Mouse (Mus musculus) embryonic facial prominence, embryonic 14.5 days (tissue): ENCODE measurements around the gene Rfx3. TPM values are rescaled to one million over a fixed set of nuclear protein-coding genes. Genes with fewer than 3 reads are reported as not detected.

Experiments used
- ATAC-seq: fragments of 200-750 bp; cut with Nextera tagmentation; 2 replicates; pipeline ENCODE4 v1.8.0; 2017; ENCODE audit warnings: low read depth, moderate number of reproducible peaks, moderate TSS enrichment
- DNase-seq: peaks from one replicate; pipeline ENCODE4 v3.0.0-alpha.2; 2015; ENCODE audit warnings: low spot score
- H3K27ac ChIP-seq: fragments of 300-500 bp; sonication (generic); replicated peaks from 2 replicates; pipeline ENCODE4 v1.5.1; 2014; ENCODE audit warnings: low read depth, mild to moderate bottlenecking, low read length, moderate library complexity
- H3K27me3 ChIP-seq: fragments of 300-500 bp; sonication (generic); replicated peaks from 2 replicates; pipeline ENCODE4 v1.6.1; 2014; ENCODE audit warnings: low read length; ENCODE audit not compliant: control insufficient read depth, insufficient read depth
- H3K36me3 ChIP-seq: fragments of 300-500 bp; sonication (generic); 2 replicates; pipeline ENCODE4 v1.6.1; 2014; ENCODE audit warnings: low read length, mixed read lengths; ENCODE audit not compliant: control insufficient read depth, insufficient read depth
- H3K4me1 ChIP-seq: fragments of 300-500 bp; sonication (generic); 2 replicates; pipeline ENCODE4 v1.6.1; 2014; ENCODE audit warnings: antibody characterized with exemption, low read length; ENCODE audit not compliant: control insufficient read depth, insufficient read depth
- H3K4me2 ChIP-seq: fragments of 300-500 bp; sonication (generic); 2 replicates; pipeline ENCODE4 v1.6.1; 2014; ENCODE audit warnings: low read depth, mild to moderate bottlenecking, low read length, moderate library complexity, mixed read lengths
- H3K4me3 ChIP-seq: fragments of 300-500 bp; sonication (generic); 2 replicates; pipeline ENCODE4 v1.5.1; 2014; ENCODE audit warnings: low read depth, mild to moderate bottlenecking, low read length
- H3K9ac ChIP-seq: fragments of 300-500 bp; sonication (generic); 2 replicates; pipeline ENCODE4 v1.6.1; 2014; ENCODE audit warnings: low read depth, mild to moderate bottlenecking, low read length, moderate library complexity, mixed read lengths
- H3K9me3 ChIP-seq: fragments of 300-500 bp; sonication (generic); 2 replicates; pipeline ENCODE4 v1.6.1; 2016; ENCODE audit warnings: low read length; ENCODE audit not compliant: control insufficient read depth
- WGBS: fragments of 180-500 bp; shearing (Covaris S2); extraction: QIAGEN DNeasy Blood & Tissue Kit; methylation state at CpG from one replicate; pipeline ENCODE4 v1.1.7; 2014; 5-methylcytosine and 5-hydroxymethylcytosine counted together
- polyA plus RNA-seq: library from polyadenylated mRNA; unstranded; fragments of >200 nt; fragmentation: Nextera tagmentation; extraction: Ambion mirVana; gene quantifications from 2 replicates; pipeline ENCODE4 v1.2.1, GENCODE M21; 2014

Rfx3 gene
- polyA plus RNA-seq, 1 experiment from 2014 or later, result 9.1 TPM

GRCm38 (mm10) chr19:27931136-27931535, 79.8 kb downstream of the Rfx3 start:
- H3K4me3 ChIP-seq, result no peak overlapping the region
- H3K9ac ChIP-seq, result no peak overlapping the region
- no peak for DNase-seq
- no peak overlapping the region for H3K27ac ChIP-seq
- H3K27me3 ChIP-seq, result no peaks in the 10 kb centered on the region
- no peaks in the 10 kb centered on the region for H3K9me3 ChIP-seq
- no peaks in the 10 kb centered on the region for H3K4me1 ChIP-seq
- no peak overlapping the region for H3K4me2 ChIP-seq
- H3K36me3 ChIP-seq, result no peaks in the 10 kb centered on the region
- no peak for ATAC-seq
- 99% methylated on average over 2 of the region's 2 CpGs for WGBS

GRCm38 (mm10) chr19:27926378-27926777, 84.6 kb downstream of the Rfx3 start:
- Histone ChIP-seq H3K4me2 (no peak overlapping the region), H3K36me3 (no peaks in the 10 kb centered on the region), H3K9ac (no peak overlapping the region), H3K4me1 (no peaks in the 10 kb centered on the region), H3K27me3 (no peaks in the 10 kb centered on the region), H3K9me3 (no peaks in the 10 kb centered on the region), H3K27ac (no peak overlapping the region), H3K4me3 (no peak overlapping the region)
- 86% methylated on average over 3 of the region's 3 CpGs for WGBS
- ATAC-seq (no peak), DNase-seq (no peak)

GRCm38 (mm10) chr19:27919040-27919439, 91.9 kb downstream of the Rfx3 start:
- Histone ChIP-seq H3K9ac (no peak overlapping the region), H3K36me3 (no peaks in the 10 kb centered on the region), H3K27ac (no peak overlapping the region), H3K9me3 (no peaks in the 10 kb centered on the region), H3K27me3 (no peaks in the 10 kb centered on the region), H3K4me1 (no peaks in the 10 kb centered on the region), H3K4me3 (no peak overlapping the region), H3K4me2 (no peak overlapping the region)
- ATAC-seq, result no peak
- WGBS, result 31% methylated on average over 2 of the region's 2 CpGs
- DNase-seq, result no peak

- no peak for ATAC-seq
- H3K4me1 ChIP-seq, result no peaks in the 10 kb centered on the region
- H3K4me2 ChIP-seq, result no peak overlapping the region
- H3K27ac ChIP-seq, result no peak overlapping the region
- H3K9ac ChIP-seq, result no peak overlapping the region
- no peaks in the 10 kb centered on the region for H3K36me3 ChIP-seq
- no peaks in the 10 kb centered on the region for H3K27me3 ChIP-seq
- no peaks in the 10 kb centered on the region for H3K9me3 ChIP-seq
- H3K4me3 ChIP-seq, result no peak overlapping the region
- DNase-seq, result no peak
- WGBS, result 69% methylated on average over 2 of the region's 2 CpGs
Measured at GRCm38 (mm10) chr19:27916446-27916845, 94.5 kb downstream of the Rfx3 start.

GRCm38 (mm10) chr19:27906976-27907375, 104.0 kb downstream of the Rfx3 start:
- 62% methylated on average over 5 of the region's 5 CpGs for WGBS
- Histone ChIP-seq H3K9ac (no peak overlapping the region), H3K4me3 (no peak overlapping the region), H3K4me2 (no peak overlapping the region), H3K27ac (no peak overlapping the region), H3K9me3 (no peaks in the 10 kb centered on the region), H3K27me3 (no peaks in the 10 kb centered on the region), H3K36me3 (no peaks in the 10 kb centered on the region), H3K4me1 (no peaks in the 10 kb centered on the region)
- ATAC-seq (no peak), DNase-seq (no peak)

- Histone ChIP-seq H3K36me3 (no peaks in the 10 kb centered on the region), H3K4me3 (no peak overlapping the region), H3K4me2 (no peak overlapping the region), H3K27me3 (no peaks in the 10 kb centered on the region), H3K9ac (no peak overlapping the region), H3K4me1 (no peaks in the 10 kb centered on the region), H3K9me3 (no peaks in the 10 kb centered on the region), H3K27ac (no peak overlapping the region)
- ATAC-seq, result no peak
- DNase-seq, result no peak
- WGBS, result 87% methylated on average over 9 of the region's 9 CpGs
Measured at GRCm38 (mm10) chr19:27905976-27906375, 105.0 kb downstream of the Rfx3 start.

GRCm38 (mm10) chr19:27905172-27905571, 105.8 kb downstream of the Rfx3 start:
- no peaks in the 10 kb centered on the region for H3K36me3 ChIP-seq
- DNase-seq (no peak), ATAC-seq (no peak)
- H3K4me2 ChIP-seq, result no peak overlapping the region
- H3K9me3 ChIP-seq, result no peaks in the 10 kb centered on the region
- no peaks in the 10 kb centered on the region for H3K27me3 ChIP-seq
- no peak overlapping the region for H3K9ac ChIP-seq
- no peaks in the 10 kb centered on the region for H3K4me1 ChIP-seq
- 76% methylated on average over 1 of the region's 1 CpGs for WGBS
- no peak overlapping the region for H3K27ac ChIP-seq
- no peak overlapping the region for H3K4me3 ChIP-seq

GRCm38 (mm10) chr19:27904655-27905054, 106.3 kb downstream of the Rfx3 start:
- Histone ChIP-seq H3K4me3 (no peak overlapping the region), H3K27ac (no peak overlapping the region), H3K9me3 (no peaks in the 10 kb centered on the region), H3K36me3 (no peaks in the 10 kb centered on the region), H3K4me1 (no peaks in the 10 kb centered on the region), H3K4me2 (no peak overlapping the region), H3K9ac (no peak overlapping the region), H3K27me3 (no peaks in the 10 kb centered on the region)
- peak; percentile 72 for DNase-seq
- 50% methylated on average over 2 of the region's 2 CpGs for WGBS
- ATAC-seq, result peak; percentile 81

GRCm38 (mm10) chr19:27904209-27904608, 106.8 kb downstream of the Rfx3 start:
- H3K9me3 ChIP-seq, result no peaks in the 10 kb centered on the region
- no peak overlapping the region for H3K4me3 ChIP-seq
- no peaks in the 10 kb centered on the region for H3K36me3 ChIP-seq
- ATAC-seq (no peak), DNase-seq (no peak)
- H3K4me2 ChIP-seq, result no peak overlapping the region
- H3K27me3 ChIP-seq, result no peaks in the 10 kb centered on the region
- H3K27ac ChIP-seq, result no peak overlapping the region
- no peak overlapping the region for H3K9ac ChIP-seq
- no peaks in the 10 kb centered on the region for H3K4me1 ChIP-seq
- WGBS, result 61% methylated on average over 4 of the region's 4 CpGs
